16 mouse cellular contexts compared by ENCODE assay signal in the genomic region with DNA sequence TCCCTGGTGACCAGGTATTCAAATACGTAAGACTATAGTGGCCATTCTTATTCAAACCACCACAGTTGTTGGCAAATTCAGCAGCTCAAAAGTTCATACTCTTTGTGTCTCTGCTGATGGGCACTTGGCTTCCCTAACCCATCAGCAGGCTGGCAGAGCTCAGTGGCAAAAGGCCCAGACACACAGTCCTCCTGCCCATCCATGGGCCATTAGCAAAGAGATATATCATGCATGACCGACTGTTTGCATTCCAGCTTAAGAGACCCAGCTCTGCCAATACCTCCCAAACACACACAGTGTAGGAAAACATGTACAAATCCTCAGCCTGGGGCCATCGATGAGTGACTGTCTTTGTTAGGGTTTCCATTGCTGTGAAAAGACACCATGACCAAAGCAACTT.
"Had no signal": no experiment of that assay in that cellular context is flagged by ENCODE, and none has a peak within 500 bp of the region (broad histone marks: within the 10 kb centered on the region; RNA-seq: fewer than 3 reads in every experiment).

No protein-coding gene starts in this region.

- H3K36me3 ChIP-seq: limb, embryonic 12.5 days; limb, embryonic 15.5 days; liver, embryonic 13.5 days; midbrain, embryonic 13.5 days had no signal

- H3K9me3 ChIP-seq: limb, embryonic 12.5 days; limb, embryonic 15.5 days; liver, embryonic 13.5 days; midbrain, embryonic 13.5 days had no signal

- ATAC-seq: midbrain, embryonic 13.5 days; midbrain, embryonic 16.5 days had no signal

- DNase-seq: kidney, adult 2 months; kidney, postnatal 25 days; layer of hippocampus, adult 9-11 months; liver, embryonic 13.5 days; lung, adult 2 months; lung, postnatal 14 days; lung, postnatal 4 days; thymus, adult 18-20 months; thymus, postnatal 36 days had no signal

- H3K4me2 ChIP-seq: limb, embryonic 12.5 days; limb, embryonic 15.5 days; liver, embryonic 13.5 days; midbrain, embryonic 13.5 days had no signal

- H3K4me1 ChIP-seq: limb, embryonic 12.5 days had no signal

- H3K27me3 ChIP-seq: limb, embryonic 15.5 days; liver, embryonic 13.5 days had no signal

- H3K27ac ChIP-seq: kidney, postnatal 0 days; layer of hippocampus, adult 2 months; left cerebral cortex, adult 2 months; limb, embryonic 12.5 days; limb, embryonic 15.5 days; liver, embryonic 13.5 days; midbrain, embryonic 13.5 days had no signal

- H3K9ac ChIP-seq: limb, embryonic 12.5 days; limb, embryonic 15.5 days; liver, embryonic 13.5 days; midbrain, embryonic 13.5 days had no signal

- H3K4me3 ChIP-seq: layer of hippocampus, adult 2 months; left cerebral cortex, adult 2 months; limb, embryonic 12.5 days; limb, embryonic 15.5 days; liver, embryonic 13.5 days; midbrain, embryonic 13.5 days had no signal
